In the genomic region with DNA sequence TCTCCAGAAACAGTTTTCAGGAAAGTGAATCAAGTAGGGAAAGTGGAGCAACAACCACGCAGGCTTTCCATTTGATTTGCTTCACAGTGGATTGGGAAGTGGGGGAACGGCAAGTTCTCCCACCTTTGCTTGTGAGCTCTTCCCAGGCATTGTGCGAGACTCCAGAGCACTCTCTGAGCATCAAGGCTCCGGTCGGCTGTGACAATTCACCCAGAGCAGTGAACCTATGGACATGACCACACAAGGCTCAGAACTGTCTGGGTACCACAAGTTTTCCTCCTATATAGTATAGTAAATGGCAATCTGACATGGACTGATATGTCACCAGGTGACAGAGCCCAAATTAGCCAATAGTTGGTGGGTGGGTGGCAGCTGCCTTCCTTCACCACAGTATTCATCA, we compare ENCODE assay signal across 18 mouse cellular contexts.
"Had no signal": no experiment of that assay in that cellular context is flagged by ENCODE, and none has a peak within 500 bp of the region (broad histone marks: within the 10 kb centered on the region; RNA-seq: fewer than 3 reads in every experiment).

No protein-coding gene starts in this region.

- H3K9ac ChIP-seq: liver, embryonic 13.5 days; liver, embryonic 15.5 days; liver, postnatal 0 days; lung, embryonic 15.5 days; stomach, embryonic 15.5 days had no signal

- H3K36me3 ChIP-seq: liver, embryonic 13.5 days; liver, embryonic 15.5 days; lung, embryonic 15.5 days; midbrain, embryonic 15.5 days; neural tube, embryonic 12.5 days; stomach, embryonic 15.5 days had no signal

- H3K4me3 ChIP-seq: liver, embryonic 13.5 days; liver, embryonic 15.5 days; lung, embryonic 15.5 days; megakaryocyte, embryonic 14.5 days; neural tube, embryonic 12.5 days; stomach, embryonic 15.5 days had no signal

- H3K4me1 ChIP-seq: liver, embryonic 13.5 days; liver, embryonic 15.5 days; lung, embryonic 15.5 days; neural tube, embryonic 12.5 days; stomach, embryonic 15.5 days had no signal

- H3K27ac ChIP-seq: liver, embryonic 13.5 days; liver, embryonic 15.5 days; lung, embryonic 15.5 days; macrophage; midbrain, embryonic 15.5 days; neural tube, embryonic 12.5 days; stomach, embryonic 15.5 days; stomach, postnatal 0 days had no signal

- H3K9me3 ChIP-seq: liver, embryonic 13.5 days; liver, embryonic 15.5 days; lung, embryonic 15.5 days; megakaryocyte, embryonic 14.5 days; midbrain, embryonic 15.5 days; neural tube, embryonic 12.5 days; stomach, embryonic 15.5 days had no signal

- DNase-seq: liver, embryonic 13.5 days; liver, postnatal 0 days; lung, adult 2 months; lung, postnatal 14 days; lung, postnatal 36 days; right cerebral cortex, postnatal 14 days; thymus, adult 2 months; thymus, postnatal 25 days; thymus, postnatal 4 days had no signal

- H3K27me3 ChIP-seq: liver, embryonic 13.5 days; liver, embryonic 15.5 days; lung, embryonic 15.5 days; megakaryocyte, embryonic 14.5 days; midbrain, embryonic 15.5 days; neural tube, embryonic 12.5 days had no signal

- H3K4me2 ChIP-seq: liver, embryonic 13.5 days; liver, embryonic 15.5 days; stomach, embryonic 15.5 days had no signal

- ATAC-seq: liver, postnatal 0 days; lung, postnatal 0 days had no signal
